In the genomic region with DNA sequence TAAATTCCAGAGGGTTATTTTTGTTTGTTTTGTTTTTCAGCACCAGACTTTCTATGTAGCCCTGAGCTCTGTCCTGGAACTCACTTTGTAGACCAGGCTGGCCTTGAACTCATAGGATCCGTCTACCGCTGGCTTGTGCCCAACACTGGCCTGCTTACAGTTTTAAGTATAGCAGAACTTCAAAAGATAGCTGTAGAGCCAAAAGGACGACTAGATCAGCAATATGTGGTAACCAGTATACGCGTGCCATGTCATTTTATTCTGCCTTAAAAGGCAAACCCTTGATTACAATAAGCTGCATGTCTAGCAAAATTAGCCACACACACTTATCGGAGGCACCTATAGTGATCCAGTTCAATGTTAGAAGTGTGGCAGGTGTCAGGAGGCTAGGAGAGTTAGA, we compare ENCODE assay signal across 7 mouse cellular contexts. TPM values are rescaled to one million over a fixed set of nuclear protein-coding genes. Genes with fewer than 3 reads are reported as not detected.
DNase-seq lines count a peak whose midpoint lies in the region; ATAC-seq and TF ChIP-seq lines count a peak whose summit lies in the region.

No protein-coding gene starts in this region.

- WGBS in hindbrain, embryonic 13.5 days = 68% methylated on average over 6 of the region's 6 CpGs
- 62% methylated on average over 6 of the region's 6 CpGs for WGBS in midbrain, embryonic 16.5 days

- peaks cover 25% of the 10 kb centered on the region for H3K36me3 ChIP-seq in hindbrain, embryonic 13.5 days
- peaks cover 12% of the 10 kb centered on the region for H3K36me3 ChIP-seq in midbrain, embryonic 16.5 days (ENCODE audit: control insufficient read depth, insufficient read depth, low read length)

- peak overlapping the region; percentile 43; the same call in 1 of the 2 replicates for H3K9ac ChIP-seq in hindbrain, embryonic 13.5 days
- H3K9ac ChIP-seq in midbrain, embryonic 16.5 days (ENCODE audit: low read depth, low read length) = no peak overlapping the region

- DNase-seq in ovary, adult 18-20 months (ENCODE audit: low spot score) = peak; percentile 48
- DNase-seq in ovary, postnatal 10 days (ENCODE audit: low spot score) = no peak
- peak; percentile 5 for DNase-seq in brain, embryonic 14.5 days (ENCODE audit: low read depth)
- no peak for DNase-seq in left cerebral cortex, adult 18-20 months (ENCODE audit: low spot score in 2 of 2)
- no peak for DNase-seq in cerebellum, postnatal 36 days

- TF ChIP-seq POLR2A in brain, embryonic 14.5 days (IDR thresholded peaks at IDR 0.05; ENCODE audit: borderline replicate concordance, extremely low read depth, insufficient read depth, insufficient read length, poor library complexity, severe bottlenecking) = no peak

- H3K4me1 ChIP-seq in hindbrain, embryonic 13.5 days (replicated peaks) = peaks cover 24% of the 10 kb centered on the region
- H3K4me1 ChIP-seq in midbrain, embryonic 16.5 days (ENCODE audit: control insufficient read depth, insufficient read depth, low read length) = peaks cover 8% of the 10 kb centered on the region

- no peaks in the 10 kb centered on the region for H3K27me3 ChIP-seq in hindbrain, embryonic 13.5 days
- H3K27me3 ChIP-seq in midbrain, embryonic 16.5 days (ENCODE audit: control insufficient read depth, insufficient read depth, low read depth, low read length) = no peaks in the 10 kb centered on the region

- ATAC-seq in hindbrain, embryonic 13.5 days (ENCODE audit: low FRiP score) = no peak
- ATAC-seq in midbrain, embryonic 16.5 days = no peak

- H3K9me3 ChIP-seq in hindbrain, embryonic 13.5 days = no peaks in the 10 kb centered on the region
- H3K9me3 ChIP-seq in midbrain, embryonic 16.5 days (replicated peaks; ENCODE audit: control insufficient read depth, low read length, poor library complexity, severe bottlenecking) = no peaks in the 10 kb centered on the region

- TF ChIP-seq CTCF in brain, embryonic 14.5 days (IDR thresholded peaks at IDR 0.05; ENCODE audit: borderline replicate concordance, extremely low read depth, insufficient read depth, insufficient read length) = no peak

- H3K4me2 ChIP-seq in hindbrain, embryonic 13.5 days = peak overlapping the region; percentile 78
- H3K4me2 ChIP-seq in midbrain, embryonic 16.5 days (ENCODE audit: low read length) = peak overlapping the region; percentile 61

- H3K27ac ChIP-seq in hindbrain, embryonic 13.5 days = no peak overlapping the region
- no peak overlapping the region for H3K27ac ChIP-seq in midbrain, embryonic 16.5 days (ENCODE audit: low read length)

- peak overlapping the region; percentile 87 for H3K4me3 ChIP-seq in hindbrain, embryonic 13.5 days
- no peak overlapping the region; the same call in 1 of the 2 replicates for H3K4me3 ChIP-seq in midbrain, embryonic 16.5 days (ENCODE audit: low read depth, low read length)

RNA-seq across cellular contexts. Expression of gene Mcm6, which starts 1.2 kb away (rescaled TPM):
- polyA plus RNA-seq in brain, embryonic 14.5 days (2012; rRNA removed) = 60.3 and 70.2 TPM in 2 replicates
- polyA plus RNA-seq in hindbrain, embryonic 13.5 days (2015; fragmentation: Nextera tagmentation; extraction: Ambion mirVana) = 78.7 and 81.3 TPM in 2 replicates
- 44.9 and 50.4 TPM in 2 replicates for polyA plus RNA-seq in midbrain, embryonic 16.5 days (2015; fragmentation: Nextera tagmentation; extraction: Ambion mirVana)
- 1 to 10 TPM; 5.4 to 6.7 TPM for total RNA-seq in left cerebral cortex, adult 18-20 months (2021)

RNA-seq across cellular contexts. Expression of gene Lct, which starts 30.2 kb away (rescaled TPM):
- polyA plus RNA-seq in brain, embryonic 14.5 days (2012; rRNA removed) = 0.21 and 0.25 TPM in 2 replicates
- 0.06 and 0.29 TPM in 2 replicates for polyA plus RNA-seq in hindbrain, embryonic 13.5 days (2015; fragmentation: Nextera tagmentation; extraction: Ambion mirVana)
- 0.05 and 0.50 TPM in 2 replicates for polyA plus RNA-seq in midbrain, embryonic 16.5 days (2015; fragmentation: Nextera tagmentation; extraction: Ambion mirVana)
- total RNA-seq in left cerebral cortex, adult 18-20 months (2021) = 1 to 10 TPM; 1.2 to 1.3 TPM

RNA-seq across cellular contexts. Expression of gene Dars, which starts 58.9 kb away (rescaled TPM):
- 47.7 and 55.3 TPM in 2 replicates for polyA plus RNA-seq in brain, embryonic 14.5 days (2012; rRNA removed)
- polyA plus RNA-seq in hindbrain, embryonic 13.5 days (2015; fragmentation: Nextera tagmentation; extraction: Ambion mirVana) = 163 and 165 TPM in 2 replicates
- polyA plus RNA-seq in midbrain, embryonic 16.5 days (2015; fragmentation: Nextera tagmentation; extraction: Ambion mirVana) = 123 and 124 TPM in 2 replicates
- 10 to 100 TPM; 52.3 to 56.0 TPM for total RNA-seq in left cerebral cortex, adult 18-20 months (2021)

Comparison
In these comparisons a context has a peak if more than half of its experiments do, and no peak if none do; other contexts are left out.
1. DNase-seq: peak in ovary, adult 18-20 months (single experiment) and brain, embryonic 14.5 days (single experiment); none in ovary, postnatal 10 days (single experiment), left cerebral cortex, adult 18-20 months (0 of 2) and cerebellum, postnatal 36 days (0 of 2).